16 mouse cellular contexts compared by ENCODE assay signal in genomic region chr19:50196592-50196991, GRCm38 (mm10).
DNase-seq lines count a peak whose midpoint lies in the region; TF ChIP-seq lines count a peak whose summit lies in the region.
"Had no signal": no experiment of that assay in that cellular context is flagged by ENCODE, and none has a peak within 500 bp of the region (broad histone marks: within the 10 kb centered on the region; RNA-seq: fewer than 3 reads in every experiment).

No protein-coding gene starts in this region.

- peak overlapping the region; percentile 55 for H3K27ac ChIP-seq in CH12.LX (ENCODE audit: insufficient read depth, low read depth)

- dilution Hi-C loops in CH12.LX (cut with MboI; ENCODE audit: extremely low pct_ligation_motif_present, extremely low pct_unique_long_range_greater_than_20kb, low sequenced_read_pairs): no loop called here

- peak; percentile 88 for TF ChIP-seq EP300 in CH12.LX (IDR thresholded peaks at IDR 0.05; ENCODE audit: low read length)

- no peak for TF ChIP-seq POLR2A in CH12.LX (IDR thresholded peaks at IDR 0.05; ENCODE audit: low read depth, low read length)

- DNase-seq in CH12.LX (ENCODE audit: extremely low read depth): no peak
- no peak for DNase-seq in layer of hippocampus, adult 11-12 months (ENCODE audit: low spot score)
- DNase-seq: adrenal gland, adult 2 months; adrenal gland, adult 8-10 months; adrenal gland, postnatal 10 days; adrenal gland, postnatal 14 days; adrenal gland, postnatal 25 days; adrenal gland, postnatal 36 days; B cell, adult 2 months; cerebellum, adult 11 months; cerebellum, adult 11-12 months; cerebellum, adult 18-20 months; cerebellum, adult 2 months; cerebellum, adult 8-10 months had no signal

- no peak overlapping the region for H3K4me3 ChIP-seq in CH12.LX (replicated peaks in 1 of 3; ENCODE audit: low read depth in 2 of 3, low read length in 2 of 3, poor library complexity in 1 of 3)

- H3K9me3 ChIP-seq in CH12.LX (replicated peaks; ENCODE audit: low read length): peaks cover 67% of the 10 kb centered on the region

- H3K27me3 ChIP-seq in CH12.LX (replicated peaks): no peaks in the 10 kb centered on the region
- H3K27me3 ChIP-seq: Patski had no signal

- H3K4me2 ChIP-seq in CH12.LX (ENCODE audit: insufficient read depth, low read depth, poor library complexity, severe bottlenecking): 0 out of 2 replicates have a peak overlapping the region, but pooled peaks have one; percentile 6

- in situ Hi-C loops in CH12.LX (cut with MboI; ENCODE audit: low pct_ligation_motif_present, low pct_unique_long_range_greater_than_20kb, low sequenced_read_pairs): no loop called here

- no peak for TF ChIP-seq CTCF in CH12.LX (conservative IDR thresholded peaks at IDR 0.05 in 1 of 2, IDR thresholded peaks at IDR 0.05 in 1 of 2; ENCODE audit: low read depth in 2 of 2, low read length in 2 of 2)

- no peaks in the 10 kb centered on the region for H3K79me2 ChIP-seq in CH12.LX (replicated peaks; ENCODE audit: control insufficient read depth, extremely low read depth, insufficient read depth, poor library complexity, severe bottlenecking)

- no peaks in the 10 kb centered on the region for H3K4me1 ChIP-seq in CH12.LX (ENCODE audit: control insufficient read depth in 1 of 2, insufficient read depth in 2 of 2)

- no peak overlapping the region for H3K9ac ChIP-seq in CH12.LX (ENCODE audit: insufficient read depth, low read depth)

- H3K36me3 ChIP-seq in CH12.LX (replicated peaks in 1 of 2; ENCODE audit: control insufficient read depth in 1 of 2, insufficient read depth in 1 of 2, low read length in 1 of 2): no peaks in the 10 kb centered on the region
- H3K36me3 ChIP-seq: G1E had no signal

- TF ChIP-seq RAD21 in CH12.LX (IDR thresholded peaks at IDR 0.05; ENCODE audit: low read depth, low read length): no peak

TF ChIP-seq in CH12.LX, 34 proteins besides CTCF, POLR2A, EP300 and RAD21:
- TF ChIP-seq E2F4 (IDR thresholded peaks at IDR 0.05; ENCODE audit: insufficient replicate concordance, low read depth, low read length) (no peak), GABPA (IDR thresholded peaks at IDR 0.05; ENCODE audit: insufficient replicate concordance, low read depth, low read length) (no peak), SMC3 (IDR thresholded peaks at IDR 0.05; ENCODE audit: low read depth, low read length) (no peak), SIN3A (IDR thresholded peaks at IDR 0.05; ENCODE audit: low read length) (no peak), IRF4 (IDR thresholded peaks at IDR 0.05; ENCODE audit: low read depth, low read length) (peak; percentile 85), TCF12 (IDR thresholded peaks at IDR 0.05; ENCODE audit: low read depth, low read length) (peak; percentile 53; the same call in 1 of the 2 replicates), ZMIZ1 (IDR thresholded peaks at IDR 0.05; ENCODE audit: low read depth, low read length) (no peak), MAZ (IDR thresholded peaks at IDR 0.05; ENCODE audit: low read depth, low read length) (no peak), KAT2A (IDR thresholded peaks at IDR 0.05; ENCODE audit: insufficient replicate concordance, low read length) (no peak), MAFK (IDR thresholded peaks at IDR 0.05; ENCODE audit: insufficient replicate concordance, low read length) (no peak), MYC (IDR thresholded peaks at IDR 0.05; ENCODE audit: low read depth, low read length) (peak; percentile 39; the same call in 1 of the 2 replicates), ZC3H11A (IDR thresholded peaks at IDR 0.05; ENCODE audit: low read depth, low read length) (no peak), CHD2 (IDR thresholded peaks at IDR 0.05; ENCODE audit: low read length) (no peak), USF1 (IDR thresholded peaks at IDR 0.05; ENCODE audit: low read depth, low read length) (0 out of 2 replicates have a peak, but pooled peaks have one; percentile 31), NELFE (IDR thresholded peaks at IDR 0.05; ENCODE audit: low read depth, low read length) (no peak), JUN (IDR thresholded peaks at IDR 0.05; ENCODE audit: insufficient read depth, low read depth, low read length) (peak; percentile 20; the same call in 1 of the 2 replicates), ZKSCAN1 (IDR thresholded peaks at IDR 0.05; ENCODE audit: borderline replicate concordance, low read depth, low read length) (no peak), HCFC1 (IDR thresholded peaks at IDR 0.05; ENCODE audit: low read depth, low read length) (no peak), ETS1 (conservative IDR thresholded peaks at IDR 0.05; ENCODE audit: low read depth, low read length) (no peak; the same call in 1 of the 2 replicates), RCOR1 (conservative IDR thresholded peaks at IDR 0.05; ENCODE audit: low read depth, low read length) (no peak), MEF2A (IDR thresholded peaks at IDR 0.05; ENCODE audit: borderline replicate concordance, low read depth, low read length) (peak; percentile 65; the same call in 1 of the 2 replicates), ELF1 (IDR thresholded peaks at IDR 0.05; ENCODE audit: low read depth, low read length) (no peak), NRF1 (IDR thresholded peaks at IDR 0.05; ENCODE audit: low read depth, low read length) (no peak), BHLHE40 (IDR thresholded peaks at IDR 0.05; ENCODE audit: low read depth, low read length) (peak; percentile 60), PAX5 (IDR thresholded peaks at IDR 0.05; ENCODE audit: low read length) (no peak), CHD1 (IDR thresholded peaks at IDR 0.05; ENCODE audit: low read depth, low read length) (peak; percentile 68; the same call in 1 of the 2 replicates), MAX (IDR thresholded peaks at IDR 0.05; ENCODE audit: low read length) (peak; percentile 71)
TF ChIP-seq in CH12.LX: peak in this region for 9.
